Mouse (Mus musculus): Measurements from ENCODE around the gene Capn7. TPM values are rescaled to one million over a fixed set of nuclear protein-coding genes. Genes with fewer than 3 reads are reported as not detected.

Gene Capn7
- polyA plus RNA-seq, 1 experiment, result 5.8 TPM

DNA sequence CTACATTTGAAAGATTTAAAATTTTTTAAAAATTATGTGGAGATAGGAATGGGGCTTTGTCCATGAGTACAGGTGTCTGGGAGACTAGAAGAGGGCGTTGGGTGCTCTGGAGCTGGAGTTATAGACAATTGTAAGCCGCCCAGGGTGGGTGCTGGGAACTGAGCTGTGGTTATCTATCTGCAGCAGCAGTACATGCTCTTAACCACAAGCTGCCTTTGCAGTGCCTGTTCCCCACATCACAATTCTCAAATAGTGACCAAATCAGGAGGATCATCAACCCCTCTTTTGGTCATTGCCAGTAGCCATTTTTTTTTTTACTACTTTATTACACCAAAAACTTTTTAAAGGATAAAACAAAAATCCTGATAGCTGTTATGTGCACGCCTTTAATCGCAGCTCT lies 28.2 kb downstream of the Capn7 start:
- Histone ChIP-seq H3K4me1 (ENCODE audit: control insufficient read depth, insufficient read depth, insufficient read length, low read length) (no peaks in the 10 kb centered on the region), H3K36me3 (ENCODE audit: control insufficient read depth, insufficient read depth, low read length) (peaks cover 55% of the 10 kb centered on the region), H3K4me3 (ENCODE audit: low read depth, low read length) (no peak overlapping the region), H3K27me3 (ENCODE audit: control insufficient read depth, insufficient read depth, low read length) (no peaks in the 10 kb centered on the region), H3K27ac (ENCODE audit: insufficient read depth, low read depth, low read length) (no peak overlapping the region)
- 96% methylated on average over 4 of the region's 4 CpGs for WGBS
- no peak for TF ChIP-seq CTCF (IDR thresholded peaks at IDR 0.05; ENCODE audit: extremely low read depth, insufficient read length, insufficient replicate concordance, low read depth, low read length)
- no peak for TF ChIP-seq POLR2A (IDR thresholded peaks at IDR 0.05; ENCODE audit: low read depth, low read length)

DNA sequence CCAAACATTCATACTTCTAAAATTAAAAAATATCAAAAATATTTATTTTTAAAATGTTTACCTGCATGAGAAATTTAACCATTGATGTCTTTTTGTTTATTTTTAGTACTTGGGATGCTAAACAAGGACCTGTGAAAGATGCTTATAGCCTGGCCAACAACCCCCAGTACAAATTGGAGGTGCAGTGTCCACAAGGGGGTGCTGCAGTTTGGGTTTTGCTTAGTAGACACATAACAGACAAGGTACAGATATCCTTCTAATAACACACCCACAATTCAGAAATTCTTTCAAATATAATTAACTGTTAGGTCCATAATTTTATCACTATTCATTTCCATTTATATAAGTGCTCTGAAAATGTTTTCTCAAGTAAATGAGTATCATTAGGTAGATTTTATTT lies 28.9 kb downstream of the Capn7 start:
- TF ChIP-seq CTCF (IDR thresholded peaks at IDR 0.05; ENCODE audit: extremely low read depth, insufficient read length, insufficient replicate concordance, low read depth, low read length), result peak; percentile 27; the same call in 1 of the 2 replicates
- TF ChIP-seq POLR2A (IDR thresholded peaks at IDR 0.05; ENCODE audit: low read depth, low read length), result no peak
- H3K36me3 ChIP-seq (ENCODE audit: control insufficient read depth, insufficient read depth, low read length), result peaks cover 54% of the 10 kb centered on the region

DNA sequence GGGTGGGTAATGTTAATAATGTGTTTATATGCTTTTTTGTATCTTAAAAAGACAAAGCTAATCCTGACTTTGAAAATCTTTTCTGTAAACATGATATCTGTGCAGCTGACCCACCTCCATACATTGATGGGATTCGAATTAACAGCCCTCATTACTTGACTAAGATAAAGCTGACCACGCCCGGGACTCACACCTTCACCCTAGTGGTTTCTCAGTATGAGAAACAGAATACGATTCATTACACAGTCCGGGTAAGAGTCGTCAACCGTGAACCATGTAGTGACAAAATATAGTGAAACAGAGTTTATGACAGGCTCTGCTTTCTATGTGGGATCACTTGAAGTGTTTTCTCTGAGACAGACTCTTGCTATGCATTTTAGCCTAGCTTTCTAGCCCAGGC lies 31.5 kb downstream of the Capn7 start:
- Histone ChIP-seq H3K36me3 (ENCODE audit: control insufficient read depth, insufficient read depth, low read length) (peaks cover 59% of the 10 kb centered on the region), H3K4me3 (ENCODE audit: low read depth, low read length) (no peak overlapping the region), H3K27ac (ENCODE audit: insufficient read depth, low read depth, low read length) (no peak overlapping the region), H3K4me1 (ENCODE audit: control insufficient read depth, insufficient read depth, insufficient read length, low read length) (no peaks in the 10 kb centered on the region), H3K27me3 (ENCODE audit: control insufficient read depth, insufficient read depth, low read length) (no peaks in the 10 kb centered on the region)
- TF ChIP-seq CTCF (IDR thresholded peaks at IDR 0.05; ENCODE audit: extremely low read depth, insufficient read length, insufficient replicate concordance, low read depth, low read length), result no peak
- TF ChIP-seq POLR2A (IDR thresholded peaks at IDR 0.05; ENCODE audit: low read depth, low read length), result no peak
- WGBS, result 70% methylated on average over 7 of the region's 7 CpGs

More for the DNA sequence above, 28.9 kb downstream of the Capn7 start:
- no peak overlapping the region for H3K4me3 ChIP-seq (ENCODE audit: low read depth, low read length)
- no peak overlapping the region for H3K27ac ChIP-seq (ENCODE audit: insufficient read depth, low read depth, low read length)
- H3K27me3 ChIP-seq (ENCODE audit: control insufficient read depth, insufficient read depth, low read length), result no peaks in the 10 kb centered on the region
- H3K4me1 ChIP-seq (ENCODE audit: control insufficient read depth, insufficient read depth, insufficient read length, low read length), result no peaks in the 10 kb centered on the region

DNA sequence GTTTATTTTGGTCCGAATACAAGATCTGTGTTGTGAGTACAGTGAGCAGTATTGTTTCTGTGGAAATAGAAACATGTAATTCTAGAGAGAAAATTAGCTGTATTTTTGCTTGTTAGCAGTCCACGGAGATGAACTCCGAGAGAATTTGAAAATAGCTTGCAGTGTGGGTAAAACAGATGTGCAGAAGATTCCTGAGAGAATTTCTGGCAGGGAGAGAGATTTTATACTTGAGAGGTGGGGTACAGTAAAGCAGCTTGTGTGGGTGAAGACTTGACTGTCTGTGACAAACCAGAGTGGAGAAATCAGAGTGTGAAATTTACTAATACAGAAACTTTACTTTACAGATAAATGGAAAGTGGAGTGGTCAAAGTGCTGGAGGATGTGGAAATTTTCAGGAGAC lies 32.9 kb downstream of the Capn7 start:
- Histone ChIP-seq H3K4me3 (ENCODE audit: low read depth, low read length) (no peak overlapping the region), H3K36me3 (ENCODE audit: control insufficient read depth, insufficient read depth, low read length) (peaks cover 54% of the 10 kb centered on the region), H3K27me3 (ENCODE audit: control insufficient read depth, insufficient read depth, low read length) (no peaks in the 10 kb centered on the region), H3K27ac (ENCODE audit: insufficient read depth, low read depth, low read length) (no peak overlapping the region), H3K4me1 (ENCODE audit: control insufficient read depth, insufficient read depth, insufficient read length, low read length) (no peaks in the 10 kb centered on the region)
- 93% methylated on average over 3 of the region's 3 CpGs for WGBS
- TF ChIP-seq POLR2A (IDR thresholded peaks at IDR 0.05; ENCODE audit: low read depth, low read length) (no peak), CTCF (IDR thresholded peaks at IDR 0.05; ENCODE audit: extremely low read depth, insufficient read length, insufficient replicate concordance, low read depth, low read length) (no peak)

DNA sequence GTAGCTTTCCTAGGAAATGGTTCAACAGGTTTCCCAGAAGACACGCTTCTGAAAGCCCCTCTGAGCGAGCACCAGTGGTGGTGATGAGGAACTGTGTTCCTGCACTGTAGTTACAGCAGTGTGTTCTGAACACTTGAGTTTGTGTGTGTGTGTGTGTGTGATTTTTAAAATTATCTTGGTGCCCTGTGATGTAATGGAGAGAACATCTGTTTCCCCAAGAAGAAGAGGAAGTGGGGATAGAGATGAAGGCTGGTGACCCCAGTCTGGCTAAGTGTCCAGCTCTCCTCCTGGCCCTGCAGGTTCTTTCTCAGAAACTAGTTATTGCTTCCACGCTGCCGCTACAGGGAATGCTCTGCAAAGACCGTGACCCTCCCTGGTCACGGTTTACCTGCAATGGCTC lies 38.0 kb downstream of the Capn7 start:
- H3K27me3 ChIP-seq (ENCODE audit: control insufficient read depth, insufficient read depth, low read length), result no peaks in the 10 kb centered on the region
- TF ChIP-seq CTCF (IDR thresholded peaks at IDR 0.05; ENCODE audit: extremely low read depth, insufficient read length, insufficient replicate concordance, low read depth, low read length) (no peak), POLR2A (IDR thresholded peaks at IDR 0.05; ENCODE audit: low read depth, low read length) (no peak)
- no peak overlapping the region for H3K27ac ChIP-seq (ENCODE audit: insufficient read depth, low read depth, low read length)
- 91% methylated on average over 6 of the region's 6 CpGs for WGBS
- H3K4me1 ChIP-seq (ENCODE audit: control insufficient read depth, insufficient read depth, insufficient read length, low read length), result no peaks in the 10 kb centered on the region
- peaks cover 51% of the 10 kb centered on the region for H3K36me3 ChIP-seq (ENCODE audit: control insufficient read depth, insufficient read depth, low read length)
- H3K4me3 ChIP-seq (ENCODE audit: low read depth, low read length), result no peak overlapping the region

DNA sequence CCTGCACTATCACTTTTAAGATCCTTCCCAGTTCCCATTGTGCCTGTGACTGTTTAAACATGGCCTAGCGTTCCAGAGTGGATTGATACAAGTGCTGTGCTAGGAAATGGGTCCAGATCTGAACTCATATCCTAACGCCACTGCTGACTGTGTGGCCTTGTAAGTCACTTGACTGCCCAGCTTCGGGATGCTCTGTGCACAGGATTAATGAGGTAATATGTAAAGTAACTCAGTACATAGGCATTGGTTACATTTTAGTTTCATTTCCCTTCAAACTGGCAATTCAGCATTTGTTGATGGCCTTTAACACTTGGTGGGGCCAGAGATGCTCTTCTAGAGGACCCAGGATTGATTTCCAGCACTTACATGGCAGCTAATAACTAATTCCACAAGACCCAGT lies 39.9 kb downstream of the Capn7 start:
- Histone ChIP-seq H3K27ac (ENCODE audit: insufficient read depth, low read depth, low read length) (no peak overlapping the region), H3K4me3 (ENCODE audit: low read depth, low read length) (no peak overlapping the region), H3K36me3 (ENCODE audit: control insufficient read depth, insufficient read depth, low read length) (peaks cover 38% of the 10 kb centered on the region), H3K27me3 (ENCODE audit: control insufficient read depth, insufficient read depth, low read length) (no peaks in the 10 kb centered on the region), H3K4me1 (ENCODE audit: control insufficient read depth, insufficient read depth, insufficient read length, low read length) (no peaks in the 10 kb centered on the region)
- WGBS, result 77% methylated on average over 3 of the region's 3 CpGs
- TF ChIP-seq POLR2A (IDR thresholded peaks at IDR 0.05; ENCODE audit: low read depth, low read length), result no peak
- no peak for TF ChIP-seq CTCF (IDR thresholded peaks at IDR 0.05; ENCODE audit: extremely low read depth, insufficient read length, insufficient replicate concordance, low read depth, low read length)

DNA sequence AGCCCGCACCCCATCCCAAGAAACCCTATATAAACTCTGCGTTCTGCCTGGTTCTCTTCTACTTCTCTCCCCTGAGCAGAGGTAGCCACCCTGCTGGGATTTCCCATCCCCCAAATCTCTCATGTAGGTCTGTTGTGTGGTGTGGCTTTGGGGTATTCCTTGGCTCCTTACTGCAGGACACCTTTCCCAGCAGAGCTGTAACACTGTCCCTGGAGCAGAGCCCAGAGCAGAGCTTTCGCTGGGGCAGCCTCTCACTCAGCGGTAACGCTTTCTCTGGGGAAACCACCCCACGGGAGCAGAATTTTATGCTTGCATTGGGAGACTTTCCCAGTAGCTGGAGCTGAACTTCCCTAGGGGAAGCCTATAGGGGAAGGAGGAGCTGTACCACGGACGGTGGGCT lies 45.8 kb downstream of the Capn7 start:
- Histone ChIP-seq H3K27me3 (ENCODE audit: control insufficient read depth, insufficient read depth, low read length) (no peaks in the 10 kb centered on the region), H3K27ac (ENCODE audit: insufficient read depth, low read depth, low read length) (no peak overlapping the region), H3K4me1 (ENCODE audit: control insufficient read depth, insufficient read depth, insufficient read length, low read length) (peaks cover 8% of the 10 kb centered on the region), H3K4me3 (ENCODE audit: low read depth, low read length) (no peak overlapping the region), H3K36me3 (ENCODE audit: control insufficient read depth, insufficient read depth, low read length) (peaks cover 3% of the 10 kb centered on the region)
- TF ChIP-seq POLR2A (IDR thresholded peaks at IDR 0.05; ENCODE audit: low read depth, low read length) (no peak), CTCF (IDR thresholded peaks at IDR 0.05; ENCODE audit: extremely low read depth, insufficient read length, insufficient replicate concordance, low read depth, low read length) (no peak)
- 86% methylated on average over 8 of the region's 8 CpGs for WGBS

Data from small intestine, adult 2 months (tissue).